Mouse (Mus musculus): ENCODE measurements around the gene Asic1.
A peak's percentile ranks its signal among the peaks of the same experiment; 100 is the strongest.

The Asic1 gene

DNA sequence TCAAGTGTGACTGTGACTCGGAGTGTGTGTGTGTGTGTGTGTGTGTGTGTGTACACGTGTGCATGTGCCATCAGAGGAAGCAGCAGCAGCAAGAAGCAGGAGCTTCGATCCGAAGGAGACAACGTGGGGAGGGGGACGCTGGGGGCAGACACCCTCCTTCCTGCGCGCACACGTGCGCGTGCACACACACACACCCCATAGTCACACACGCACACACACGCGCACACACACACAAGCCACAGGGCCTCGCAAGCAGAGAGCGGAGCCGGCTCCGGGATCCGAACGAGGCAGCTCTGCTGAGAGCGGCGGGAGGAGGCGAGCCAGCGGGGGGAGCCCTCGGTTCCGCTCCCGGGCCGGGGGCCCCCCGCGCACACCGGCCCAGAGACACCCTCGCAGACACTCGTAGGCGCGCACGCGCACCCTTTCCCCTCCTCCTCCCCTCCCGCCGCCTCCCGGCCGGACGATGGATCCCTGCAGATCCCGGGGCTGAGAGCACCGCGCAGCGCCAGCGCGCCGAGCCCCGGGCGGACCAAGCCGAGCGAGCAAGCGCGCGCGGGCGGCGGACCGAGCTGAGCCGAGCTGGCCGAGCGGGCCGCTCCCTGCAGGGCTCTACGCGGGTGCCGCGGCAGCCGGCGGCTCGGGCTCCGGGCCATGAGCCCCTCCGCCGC, at the start of gene Asic1:
Gene Asic1 (plus strand): TSS at position 215 of the 668 bp plus-strand sequence.
- peak; percentile 82 for DNase-seq

DNA sequence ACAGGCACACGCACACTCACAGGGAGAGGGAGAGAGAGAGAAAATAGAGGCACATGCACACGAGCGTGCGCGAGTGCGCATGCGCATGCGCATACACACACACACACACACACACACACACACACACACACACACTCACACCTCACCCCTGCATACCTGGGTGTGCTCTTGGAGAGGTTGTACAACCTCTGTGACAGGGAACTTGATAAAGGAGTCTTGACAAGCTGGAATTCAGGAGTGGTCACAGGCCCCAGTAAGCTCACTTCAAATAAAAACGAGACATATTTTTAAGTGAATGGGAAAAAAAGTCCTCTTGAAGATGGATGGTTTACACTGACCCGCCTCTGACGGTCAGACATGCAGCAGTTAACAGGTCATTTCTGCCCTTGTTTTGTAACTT, 48.1 kb upstream of the Asic1 start:
- no peak for DNase-seq

DNA sequence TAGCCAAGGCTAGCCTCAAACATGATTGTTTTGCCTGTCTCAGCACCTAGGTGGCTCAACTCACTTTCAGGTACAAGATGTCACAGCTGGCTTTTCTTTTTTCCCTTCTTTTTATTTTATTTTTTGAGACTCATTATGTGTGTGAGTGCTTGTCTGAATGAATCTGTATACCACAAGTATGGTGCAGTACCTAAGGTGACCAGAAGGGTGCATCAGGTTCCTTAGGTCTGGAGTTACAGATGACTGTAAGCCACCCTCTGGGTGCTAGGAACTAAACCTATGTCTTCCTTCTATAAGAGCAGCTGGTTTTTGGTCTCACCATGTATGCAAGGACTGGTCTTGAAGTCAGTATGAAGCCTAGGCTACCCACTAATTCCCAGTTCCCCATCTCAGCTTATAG, 38.5 kb upstream of the Asic1 start:
- DNase-seq: no peak

DNA sequence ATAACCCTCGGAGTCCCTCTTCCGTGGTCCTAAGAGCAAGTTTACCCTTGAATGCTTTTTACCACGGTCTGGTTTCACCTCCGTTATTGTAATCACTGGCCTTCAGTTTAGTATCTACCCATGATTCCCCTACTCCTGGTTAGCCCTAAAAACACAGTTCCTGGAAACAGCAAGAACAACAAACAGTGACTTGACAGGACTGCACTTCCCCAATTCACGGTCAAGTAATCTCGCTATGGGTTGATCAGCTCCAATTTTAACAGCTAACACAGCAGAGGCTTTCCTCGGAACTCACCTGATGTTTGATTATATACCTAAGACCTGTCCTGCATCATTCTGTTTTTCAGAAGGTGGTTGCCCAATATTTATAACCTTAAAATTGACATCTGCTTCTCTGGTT, 35.5 kb upstream of the Asic1 start:
- no peak for DNase-seq

DNA sequence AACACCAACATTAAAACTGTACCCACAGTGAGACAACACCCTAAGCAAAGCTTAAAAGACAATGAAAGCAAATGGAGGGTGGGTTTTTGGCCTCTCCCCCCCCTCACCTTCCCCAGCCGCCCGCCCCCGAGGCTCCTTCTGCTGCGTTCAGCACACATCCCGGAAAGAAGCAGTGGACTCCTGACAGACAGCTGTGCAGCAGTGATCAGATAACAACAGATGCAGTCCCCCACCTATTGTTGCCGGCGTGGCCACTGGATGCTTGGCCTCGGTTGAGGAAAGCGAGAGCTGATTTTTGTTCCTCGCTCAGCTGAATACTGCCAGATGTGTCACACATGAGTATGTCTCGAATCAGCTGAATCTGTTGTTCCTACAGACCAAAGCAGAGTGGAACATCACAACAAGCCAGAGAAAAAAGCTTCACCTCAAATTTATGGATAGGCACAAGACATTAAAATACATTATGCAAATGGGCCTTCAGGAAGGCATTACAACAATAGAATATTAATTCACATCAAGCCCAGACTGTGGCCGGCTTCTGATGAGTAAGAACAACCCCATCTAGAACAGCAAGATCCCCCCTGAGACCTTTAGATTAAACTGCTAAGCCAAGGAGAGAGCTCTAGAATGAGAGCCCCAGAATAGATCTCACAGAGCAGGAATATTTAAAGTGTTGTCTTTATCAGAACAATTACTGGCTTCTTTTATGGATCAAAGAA, 32.6 kb upstream of the Asic1 start:
- no peak for DNase-seq

DNA sequence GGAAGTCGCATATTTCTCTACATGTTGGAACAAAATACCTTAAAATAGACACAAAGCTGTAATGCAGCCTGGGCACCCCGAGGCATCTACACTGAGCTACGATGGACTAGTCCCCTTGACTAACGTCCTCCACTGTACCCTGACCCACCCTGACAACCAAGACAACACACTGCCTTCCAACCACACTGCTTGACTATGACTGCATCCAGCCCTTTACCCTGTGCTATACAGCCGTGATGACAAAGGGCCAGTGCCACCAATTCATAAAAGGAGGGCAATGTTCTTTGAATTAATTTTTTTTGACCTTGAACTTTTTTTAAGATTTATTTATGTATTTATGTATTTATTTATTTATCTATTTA, 32.1 kb upstream of the Asic1 start:
- no peak for DNase-seq

DNA sequence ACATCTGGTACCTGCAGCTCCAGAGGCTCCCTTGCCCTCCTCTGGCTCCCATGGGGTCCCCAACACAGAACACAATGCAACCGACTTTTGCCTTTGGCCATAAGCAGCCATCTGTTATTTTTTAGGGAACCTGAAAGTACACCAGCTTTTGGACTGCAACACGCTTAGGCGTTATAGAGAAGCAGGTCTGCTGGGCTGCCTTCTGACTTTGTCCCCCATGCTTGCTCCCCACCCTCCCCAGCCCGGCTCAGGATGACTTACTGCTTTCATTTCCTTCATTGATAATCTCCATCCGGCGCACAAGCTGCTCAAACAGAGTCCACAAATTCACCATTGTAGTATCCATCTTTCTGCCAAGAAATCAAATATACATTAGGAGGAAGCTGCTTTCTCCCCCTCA, 27.5 kb upstream of the Asic1 start:
- no peak for DNase-seq

DNA sequence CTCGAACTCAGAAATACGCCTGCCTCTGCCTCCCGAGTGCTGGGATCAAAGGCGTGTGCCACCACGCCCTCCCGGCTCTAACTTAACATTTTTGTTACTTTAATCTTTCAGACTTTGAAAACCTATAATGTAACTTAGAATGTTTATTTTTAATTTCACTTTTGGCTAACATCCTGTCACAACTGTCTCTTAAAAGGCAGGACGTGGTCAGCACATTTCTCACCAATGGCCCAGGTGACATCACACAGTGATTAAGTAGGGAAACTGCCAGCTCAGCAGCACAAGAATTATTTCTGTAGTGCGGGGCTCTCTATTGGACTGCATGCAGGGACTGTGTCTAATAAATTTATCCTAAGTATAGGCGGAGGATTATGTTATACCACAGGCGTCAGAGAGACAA, 26.3 kb upstream of the Asic1 start:
- no peak for DNase-seq

DNA sequence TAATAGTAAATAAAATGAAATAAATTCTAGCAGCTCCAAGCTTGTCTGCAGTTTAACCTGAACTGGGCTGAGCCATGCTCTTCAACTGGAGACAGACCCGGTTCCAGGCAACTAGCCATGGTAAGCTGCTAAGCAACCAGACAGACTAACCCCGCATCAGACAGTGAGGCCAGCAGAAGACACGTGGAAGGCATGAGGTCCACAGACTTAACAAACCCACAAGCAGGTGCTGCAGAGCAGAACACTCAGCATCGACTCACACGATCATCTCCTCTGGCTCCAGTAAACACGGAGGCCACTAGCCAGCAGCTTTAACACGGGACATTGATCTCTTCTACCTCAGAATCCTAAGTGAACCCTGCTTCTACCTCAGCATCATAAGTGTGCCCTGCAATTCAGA, 25.4 kb upstream of the Asic1 start:
- no peak for DNase-seq

DNA sequence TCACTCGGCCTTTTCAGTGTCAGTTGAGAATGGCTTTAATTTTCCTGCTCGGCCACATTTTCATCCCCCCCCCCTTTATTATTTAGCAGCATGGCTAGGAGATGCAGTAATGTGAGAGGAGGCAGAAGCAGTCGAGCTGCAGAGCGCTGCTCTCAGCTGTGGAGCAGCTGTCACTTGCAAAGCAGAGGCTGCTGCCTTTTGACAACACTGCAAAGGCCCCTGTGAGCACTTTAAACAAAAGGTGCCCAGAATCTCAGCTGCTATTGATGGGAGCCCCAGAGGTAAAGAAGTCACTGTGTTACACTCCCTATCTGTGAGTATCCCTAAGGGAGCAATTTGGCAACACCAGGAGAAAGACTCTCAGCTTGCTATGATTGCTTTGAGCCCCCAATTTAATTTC, 21.8 kb upstream of the Asic1 start:
- DNase-seq: no peak

DNA sequence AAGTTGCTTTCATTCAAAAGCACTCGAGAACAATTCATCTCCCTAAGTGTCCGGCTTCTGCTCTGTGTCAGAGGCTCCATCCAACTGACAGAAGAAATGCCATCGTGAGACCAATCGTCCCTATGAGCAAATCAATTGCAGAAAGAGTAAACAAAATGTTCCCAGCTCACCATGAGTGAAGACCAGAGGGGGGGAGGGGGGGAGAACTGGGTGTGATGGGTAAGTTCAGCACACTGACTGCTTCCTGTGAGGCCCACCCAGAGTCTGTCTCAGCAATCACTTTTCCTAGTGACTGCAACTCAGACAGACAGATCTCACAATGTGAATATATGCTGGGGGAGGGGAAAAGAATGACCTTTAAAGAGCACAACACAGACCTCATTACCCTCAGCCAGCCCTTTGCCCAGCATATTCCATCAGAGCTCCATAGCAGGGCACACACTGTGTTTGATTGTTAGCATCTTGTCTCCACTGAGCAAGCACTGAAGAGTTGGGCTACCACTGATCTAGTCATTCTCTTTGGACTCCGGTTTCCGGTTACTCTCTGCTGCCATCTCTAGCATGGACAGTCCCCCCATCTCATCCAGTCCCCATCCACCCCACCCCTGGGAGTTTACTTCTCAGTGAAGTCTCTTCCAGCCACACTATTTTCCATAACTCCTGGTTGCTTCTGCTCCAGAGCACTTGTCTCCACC, 21.0 kb upstream of the Asic1 start:
- DNase-seq: no peak

DNA sequence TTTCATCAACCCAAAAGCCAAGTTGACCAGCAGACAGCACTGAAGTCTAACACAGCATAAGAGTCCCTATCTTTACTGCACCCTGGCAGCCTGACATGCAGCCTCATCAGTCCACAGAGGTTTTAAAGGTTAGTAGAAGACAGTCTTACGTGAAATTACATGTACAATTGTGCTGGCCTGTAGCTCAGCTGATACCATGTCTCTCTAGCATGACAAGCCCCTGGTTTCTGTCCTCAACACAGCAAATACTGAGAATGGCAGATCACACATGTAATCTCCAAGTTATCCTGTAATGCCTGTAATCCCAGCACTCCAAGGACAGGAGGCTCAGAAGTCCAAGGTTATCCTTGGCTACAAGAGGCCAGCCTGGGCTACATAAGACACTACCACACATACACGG, 19.9 kb upstream of the Asic1 start:
- DNase-seq: no peak

DNA sequence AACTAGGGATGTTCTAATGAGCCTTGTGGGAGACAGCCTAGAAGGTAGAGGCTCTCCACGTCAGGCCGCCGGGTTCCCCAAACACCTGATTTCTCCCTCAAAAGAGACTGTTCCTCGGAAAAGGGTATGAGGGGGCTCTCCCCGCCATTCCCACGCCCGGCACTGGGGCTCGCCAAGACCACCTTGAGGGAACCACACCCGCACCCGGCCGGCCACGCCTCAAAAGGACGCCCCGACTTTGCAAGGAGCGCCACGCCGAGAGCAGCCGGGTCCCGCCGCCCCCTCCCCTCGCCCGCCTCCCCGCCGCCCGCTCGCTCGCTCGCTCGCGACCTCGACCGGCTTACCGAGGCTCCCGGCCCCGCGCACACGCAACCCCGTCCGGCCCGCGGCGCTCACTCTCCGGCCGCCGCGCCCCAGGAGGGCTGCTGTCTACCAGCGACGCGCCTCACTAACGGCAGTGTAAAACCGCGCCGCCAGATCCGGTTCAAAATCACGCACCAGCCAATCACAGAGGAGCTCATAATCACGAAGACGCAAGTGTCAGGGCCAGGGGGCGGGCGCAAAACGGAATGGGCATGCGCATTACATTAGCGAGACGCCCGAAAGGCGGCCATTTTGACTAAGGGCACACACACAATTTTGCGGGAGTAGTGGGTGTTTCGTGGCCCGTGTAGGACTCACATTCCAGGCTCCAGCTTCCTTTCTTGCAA, 18.9 kb upstream of the Asic1 start, which contains the start of gene Racgap1:
Gene Racgap1 (minus strand): TSS at position 494 of the 710 bp plus-strand sequence.
- peak; percentile 98 for DNase-seq

DNA sequence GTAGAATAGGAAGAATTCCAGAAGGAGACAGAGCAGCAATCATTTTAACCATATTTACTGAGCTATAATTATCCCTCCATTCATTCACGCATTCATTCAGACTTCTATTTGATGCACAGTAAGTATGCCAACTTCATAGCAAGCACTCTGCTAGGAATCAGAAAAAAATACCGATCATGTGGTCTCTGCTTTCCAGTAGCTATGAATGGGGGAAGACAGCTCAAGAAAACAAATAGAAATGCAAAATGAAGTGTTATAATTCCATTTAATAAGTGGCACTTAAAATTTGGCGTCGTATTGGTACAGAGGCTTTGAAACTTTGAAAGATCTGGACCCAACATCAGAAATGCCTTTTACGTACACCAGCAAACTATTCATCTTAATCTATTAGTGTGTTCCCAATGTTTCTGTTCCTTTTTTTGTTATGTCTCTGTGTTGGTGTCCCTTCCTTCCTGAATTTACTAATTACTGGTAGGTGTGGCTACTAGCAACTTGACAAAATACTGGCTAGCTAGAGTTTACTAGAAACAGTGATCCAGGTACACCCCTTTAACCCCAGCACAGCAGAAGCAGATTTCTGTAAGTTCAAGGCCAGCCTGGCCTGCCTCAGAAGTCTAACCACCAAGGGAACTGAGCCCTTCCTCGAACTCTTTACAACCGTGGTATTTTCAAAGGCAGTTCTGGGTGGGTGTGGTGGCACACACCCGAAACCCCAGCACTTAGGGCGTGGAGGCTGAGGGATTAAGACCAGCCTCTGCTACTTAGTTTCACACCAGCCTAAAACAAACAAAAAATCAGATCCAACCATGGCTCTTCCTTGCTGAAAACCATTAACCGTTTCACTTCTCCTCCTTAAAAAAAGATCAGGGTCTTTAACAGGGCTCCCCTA, 17.9 kb upstream of the Asic1 start:
- no peak for DNase-seq

DNA sequence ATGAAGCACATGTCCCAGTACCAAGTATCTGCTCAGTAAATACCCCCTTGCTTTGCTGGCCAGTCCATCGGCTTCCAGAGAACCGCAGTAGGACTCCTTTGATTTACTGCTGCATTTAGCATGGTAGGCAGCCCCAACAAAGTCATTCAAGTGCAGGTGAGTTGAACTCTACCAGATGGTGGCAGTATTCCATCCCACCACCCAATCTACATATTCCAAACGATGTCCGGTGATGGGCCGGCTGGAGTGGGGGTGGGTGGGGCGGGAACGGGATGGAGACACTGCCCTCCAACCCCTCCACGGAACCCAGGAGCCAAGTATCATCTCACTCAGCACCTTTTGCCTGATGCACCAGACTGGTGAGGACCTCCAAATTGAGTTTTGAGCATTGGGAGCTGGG, 16.9 kb upstream of the Asic1 start:
- peak; percentile 30 for DNase-seq

DNA sequence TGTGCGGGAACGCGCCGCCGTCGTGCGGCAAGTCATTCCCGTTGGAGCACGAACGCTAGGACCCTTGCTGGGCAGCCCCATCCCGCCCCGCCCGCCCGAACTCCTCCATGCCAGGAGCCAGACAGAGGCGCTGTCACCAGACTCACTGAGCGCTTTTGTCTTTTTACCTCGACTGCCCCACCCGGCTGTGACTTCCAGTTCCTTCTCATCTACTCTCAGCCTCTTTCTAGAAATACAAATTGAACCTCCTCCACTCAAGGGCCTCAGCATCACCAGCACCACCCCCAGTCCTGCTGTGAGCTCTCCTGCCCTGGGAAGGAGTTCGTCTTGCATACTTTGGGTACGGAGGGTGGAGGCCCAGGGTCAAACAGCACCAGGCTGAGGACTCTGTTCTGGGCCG, 16.3 kb upstream of the Asic1 start:
- DNase-seq: no peak

DNA sequence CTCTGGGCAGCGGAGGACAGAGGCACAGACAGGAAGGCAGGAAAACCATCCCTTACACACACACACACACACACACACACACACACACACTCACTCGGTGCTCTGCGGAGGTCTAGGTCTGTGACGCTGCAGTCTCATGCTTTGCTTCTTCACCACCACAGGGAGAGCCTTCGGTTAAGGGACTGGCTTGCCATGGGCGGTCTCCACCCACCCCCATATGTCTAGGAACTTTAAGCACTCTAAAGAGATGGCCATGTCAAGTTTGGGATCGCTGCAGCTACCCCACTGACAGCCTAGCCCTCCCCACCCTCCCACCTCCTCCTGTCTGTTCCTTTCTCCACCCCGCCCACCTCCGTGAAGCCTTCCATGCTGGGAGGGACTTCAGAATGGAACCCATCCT, 14.2 kb upstream of the Asic1 start:
- DNase-seq: no peak

DNA sequence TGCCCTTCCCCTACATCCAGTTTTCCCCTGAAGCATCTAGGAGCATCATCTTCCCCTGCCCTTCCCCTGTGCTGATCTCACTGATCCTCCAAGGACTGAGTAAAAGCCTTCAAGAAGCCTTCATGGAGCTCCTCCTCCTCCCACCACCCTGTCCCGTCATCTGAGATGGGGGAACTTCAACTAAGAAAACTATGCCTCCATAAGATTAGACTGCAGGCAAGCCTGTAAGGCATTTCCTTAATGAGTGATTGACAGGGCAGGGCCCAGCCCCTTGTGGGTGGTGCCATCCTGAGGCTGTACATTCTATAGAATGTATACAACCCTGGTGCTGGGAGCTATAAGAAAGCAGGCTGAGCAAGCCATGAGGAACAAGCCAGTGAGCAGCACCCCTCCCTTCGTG, 11.7 kb upstream of the Asic1 start:
- no peak for DNase-seq

DNA sequence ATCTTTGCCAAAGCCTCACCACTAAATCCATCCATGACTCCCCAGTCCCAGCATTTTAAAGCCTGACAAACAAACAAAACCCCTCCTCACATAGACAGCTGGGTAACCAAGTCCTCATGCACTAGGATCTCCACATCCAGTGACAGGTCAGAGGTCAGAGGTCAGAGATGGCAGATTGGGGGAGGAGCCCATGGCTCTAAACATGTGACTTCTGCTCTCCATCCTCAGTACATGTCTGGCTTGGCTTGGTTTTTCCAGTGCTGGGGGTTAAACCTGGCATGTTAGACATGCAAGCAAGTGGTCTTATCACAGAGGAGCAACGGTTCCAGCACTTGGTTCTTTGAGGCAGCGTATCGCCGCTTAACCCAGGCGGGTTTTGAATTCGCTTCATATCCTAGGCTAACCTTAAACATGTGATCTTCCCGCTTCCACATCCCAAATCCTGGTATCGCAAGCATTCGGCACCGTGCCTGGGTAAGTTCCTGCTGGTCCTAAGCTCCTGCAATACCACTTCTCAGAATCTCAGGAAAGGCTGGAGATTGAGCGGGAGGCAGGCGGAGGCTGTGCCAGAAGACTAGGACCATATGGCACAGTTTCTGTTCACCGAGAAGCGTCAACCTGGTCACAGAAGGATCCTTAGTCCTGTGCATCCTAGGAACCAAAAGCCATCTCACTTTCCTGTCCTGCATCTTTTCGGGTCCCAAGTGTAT, 8.9 kb upstream of the Asic1 start:
- DNase-seq: no peak

DNA sequence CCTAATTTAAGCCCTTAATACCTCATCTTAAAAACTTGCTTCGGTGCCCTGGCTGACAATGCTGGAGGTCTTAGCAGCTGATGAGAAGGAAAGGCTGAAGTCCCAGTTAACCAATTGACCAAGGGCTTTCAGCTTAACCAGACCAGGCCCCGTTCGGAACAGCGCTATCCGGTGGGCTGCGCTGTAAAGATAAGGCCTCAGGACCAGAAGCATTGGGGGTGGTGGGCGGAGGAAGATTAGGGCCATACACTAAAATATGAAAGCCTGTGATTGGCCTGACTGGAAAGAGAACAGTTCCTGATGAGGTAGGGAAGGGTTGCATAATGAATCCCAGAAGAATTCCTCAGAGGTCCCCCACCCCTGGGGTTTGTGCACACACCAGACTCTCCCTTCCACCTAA, 7.8 kb upstream of the Asic1 start:
- no peak for DNase-seq

DNA sequence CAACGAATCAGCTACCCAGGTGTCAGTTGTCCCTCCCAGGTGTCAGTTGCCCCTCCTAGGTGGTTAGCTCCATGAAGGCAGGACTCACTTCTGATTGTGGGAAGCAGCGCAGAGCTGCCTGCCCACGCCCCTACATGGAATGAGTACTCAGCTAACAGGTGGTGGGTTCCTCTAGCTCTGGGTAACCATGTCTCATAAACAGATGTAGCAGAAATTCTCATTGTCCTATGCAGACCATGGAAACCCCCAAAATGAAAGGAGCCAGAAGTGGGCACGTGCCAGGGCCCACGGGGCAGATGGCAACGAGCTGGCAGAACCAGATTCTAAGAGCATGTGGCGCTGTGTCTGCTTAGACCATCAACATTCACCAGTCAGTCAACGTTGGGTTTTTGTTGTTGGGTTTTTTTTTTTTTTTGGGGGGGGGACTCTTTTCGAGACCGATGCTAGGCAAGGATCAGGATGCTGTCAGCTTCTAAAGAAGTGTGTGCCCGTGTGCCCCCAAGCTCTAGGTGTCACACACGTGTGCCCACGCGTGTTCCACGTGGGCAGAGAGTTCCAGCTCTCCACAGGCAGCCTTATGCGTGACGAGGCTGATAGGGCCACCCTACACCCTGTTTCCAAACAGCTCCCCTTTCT, 6.1 kb upstream of the Asic1 start:
- DNase-seq: no peak
